Mouse (Mus musculus): Measurements from ENCODE around the gene Gm17657.

Gm17657 gene

DNA sequence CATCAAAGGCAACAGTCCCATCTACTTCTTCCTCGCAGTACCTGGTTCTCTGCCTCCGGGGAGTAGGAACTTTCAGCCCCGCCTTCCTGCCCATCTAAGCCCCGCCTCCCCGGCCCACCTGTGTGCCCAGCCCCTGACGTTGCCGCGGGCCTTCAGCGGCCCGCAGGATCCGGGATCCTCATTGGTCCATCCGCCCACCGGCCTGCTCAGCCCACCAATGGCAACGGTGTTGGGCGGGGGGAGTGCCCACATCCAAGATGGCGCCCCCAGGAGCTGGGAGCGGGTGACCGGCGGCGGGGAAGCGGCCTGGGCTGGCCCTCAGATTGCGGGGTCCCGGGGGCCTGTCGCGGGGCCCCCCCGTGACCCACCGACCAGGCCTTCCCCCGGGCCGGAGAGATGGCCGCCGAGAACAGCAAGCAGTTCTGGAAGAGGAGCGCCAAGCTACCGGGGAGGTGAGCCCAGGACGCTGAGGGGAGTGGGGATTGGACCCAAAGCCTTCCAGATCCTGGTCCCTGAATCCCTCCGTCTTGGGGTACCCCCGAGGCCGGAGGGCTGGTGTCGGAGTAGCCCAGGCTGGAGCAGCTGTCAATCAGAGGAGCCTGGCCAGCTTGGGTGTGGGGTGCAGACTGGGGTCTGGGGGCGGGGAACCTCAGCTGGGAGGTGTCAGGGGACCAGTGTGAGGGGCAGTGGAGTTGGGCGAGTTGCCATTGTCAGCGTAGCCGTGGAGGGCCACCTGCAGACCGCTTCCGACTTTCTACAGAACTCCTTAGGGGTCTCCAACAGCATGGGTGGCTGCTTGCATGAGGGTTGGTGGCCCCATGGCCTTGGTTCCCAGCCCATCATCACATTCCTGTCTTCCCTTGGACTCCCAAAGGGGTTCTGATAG lies at the start of gene Gm17657, which contains the start of gene Tbc1d22b:
Gene Gm17657 (minus strand): TSS at position 96 of the 886 bp plus-strand sequence.
Gene Tbc1d22b (plus strand): TSS at position 243 of the 886 bp plus-strand sequence.
- peak; percentile 82 for DNase-seq (ENCODE audit: low read depth, low spot score)

GRCm38 (mm10) chr17:29599051-29599450 lies 49.6 kb upstream of the Gm17657 start:
- DNase-seq (ENCODE audit: low read depth, low spot score), result no peak

DNA sequence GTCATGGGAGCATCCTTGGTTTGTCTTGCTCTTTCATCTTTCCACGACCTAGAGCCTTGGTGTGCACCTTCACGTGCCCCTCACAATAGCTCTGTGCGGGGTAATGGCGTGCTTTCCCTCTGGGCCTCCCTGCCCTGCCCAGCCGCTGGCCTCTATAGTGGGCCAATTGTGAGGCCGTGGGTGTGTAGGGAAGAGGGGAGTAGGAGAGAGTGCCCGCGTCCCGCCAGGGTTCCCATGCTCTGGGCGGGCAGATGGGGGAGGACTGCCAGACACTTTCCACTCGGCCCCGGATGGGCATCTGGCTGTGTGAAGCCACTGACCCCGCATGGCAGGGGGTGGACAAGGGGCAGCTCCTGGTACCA lies 47.3 kb upstream of the Gm17657 start:
- no peak for DNase-seq (ENCODE audit: low read depth, low spot score)

- DNase-seq (ENCODE audit: low read depth, low spot score), result no peak
These were observed 46.7 kb upstream of the Gm17657 start for GRCm38 (mm10) chr17:29595891-29596770.

DNA sequence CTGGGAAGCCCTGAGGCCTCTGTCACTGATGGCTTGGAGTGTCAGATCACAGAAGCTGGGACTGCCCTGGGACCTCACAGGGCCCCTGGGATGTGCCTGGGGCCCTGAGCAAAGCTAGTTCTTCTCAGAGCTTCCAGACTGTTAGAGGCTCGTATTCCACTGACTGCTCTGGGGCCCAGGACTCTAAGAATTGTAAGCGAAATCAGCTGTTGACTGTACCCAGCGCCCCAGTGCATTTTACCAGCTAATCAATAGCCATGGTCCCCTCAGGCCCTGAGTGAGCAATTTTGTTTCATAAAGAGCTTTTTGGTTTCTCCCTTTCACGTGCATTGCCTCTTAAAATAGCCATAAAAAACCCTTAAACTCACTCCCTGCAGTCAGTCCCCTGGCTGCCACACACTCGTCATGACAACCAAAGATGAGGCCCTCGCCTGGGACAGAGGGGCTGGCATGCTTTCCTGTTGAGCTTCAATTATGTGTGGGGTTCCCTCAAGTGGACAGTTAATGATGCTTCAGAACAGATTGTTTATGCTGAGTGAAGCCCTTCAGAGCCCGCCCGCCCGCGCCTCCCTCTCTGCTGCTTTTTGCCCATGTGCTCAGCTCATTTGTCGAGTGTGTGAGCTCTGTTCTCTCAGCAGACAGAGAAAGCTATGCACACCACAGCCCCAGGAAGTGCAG lies 39.9 kb upstream of the Gm17657 start:
- DNase-seq (ENCODE audit: low read depth, low spot score), result no peak

DNA sequence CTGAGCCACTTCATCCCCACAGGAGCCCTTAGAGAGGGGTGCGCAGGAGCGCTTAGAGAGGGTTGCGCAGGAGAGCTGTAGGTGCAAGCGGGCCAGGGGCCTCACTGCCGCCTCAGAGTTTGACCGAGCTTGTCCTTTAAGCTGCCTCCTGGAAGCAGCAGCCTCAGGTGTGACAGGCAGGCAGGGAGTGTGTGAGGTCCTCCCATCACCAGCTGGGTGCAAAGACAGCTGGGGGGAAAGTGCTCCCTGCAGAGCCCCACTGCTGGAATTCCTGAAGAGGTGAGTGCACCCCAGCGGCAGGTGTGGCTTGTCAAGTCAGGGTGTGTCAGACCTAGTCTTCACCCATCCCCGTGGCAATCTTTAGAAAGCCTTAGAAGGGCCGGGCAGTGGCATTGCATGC lies 37.5 kb upstream of the Gm17657 start:
- DNase-seq (ENCODE audit: low read depth, low spot score), result no peak

DNA sequence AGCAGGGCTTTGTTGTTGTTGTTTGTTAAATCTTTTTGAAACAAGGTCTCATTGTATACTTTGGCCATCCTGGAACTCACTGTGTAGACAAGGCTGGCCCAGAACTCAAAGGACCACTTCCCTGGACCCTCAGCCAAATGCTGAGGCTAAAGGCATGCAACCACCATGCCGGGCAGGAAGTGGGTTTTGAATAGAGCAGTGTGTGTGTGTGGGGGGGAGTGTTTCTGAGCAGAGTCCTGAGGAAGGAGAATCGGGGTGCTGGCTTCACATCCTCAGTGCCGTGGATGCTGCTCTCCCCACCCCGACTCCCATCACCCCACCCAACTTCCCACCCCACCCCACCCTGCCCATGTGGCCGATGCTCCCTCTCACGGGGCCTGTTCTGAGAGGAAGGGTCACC lies 36.0 kb upstream of the Gm17657 start:
- DNase-seq (ENCODE audit: low read depth, low spot score), result no peak

GRCm38 (mm10) chr17:29584737-29585136 lies 35.3 kb upstream of the Gm17657 start:
- no peak for DNase-seq (ENCODE audit: low read depth, low spot score)

GRCm38 (mm10) chr17:29584306-29584705 lies 34.9 kb upstream of the Gm17657 start:
- no peak for DNase-seq (ENCODE audit: low read depth, low spot score)

DNA sequence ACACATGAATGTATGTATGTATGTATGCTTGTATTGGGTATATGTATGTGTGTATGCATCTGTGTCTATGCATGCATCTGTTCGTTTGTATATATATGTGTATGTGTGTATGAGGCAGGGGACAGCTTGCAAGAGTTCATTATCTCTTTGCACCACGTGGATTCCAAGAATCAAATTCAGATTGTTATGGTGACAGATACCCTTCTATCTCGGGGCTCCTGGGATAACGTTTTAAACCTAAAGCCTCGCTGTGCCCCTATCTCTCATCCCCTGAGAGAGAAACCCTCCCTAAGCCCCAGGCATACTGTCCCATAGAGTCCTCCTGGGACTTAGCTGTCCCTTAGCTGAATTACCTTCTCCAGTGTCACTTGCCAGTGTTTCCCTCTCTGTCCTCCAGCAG lies 34.1 kb upstream of the Gm17657 start:
- no peak for DNase-seq (ENCODE audit: low read depth, low spot score)

DNA sequence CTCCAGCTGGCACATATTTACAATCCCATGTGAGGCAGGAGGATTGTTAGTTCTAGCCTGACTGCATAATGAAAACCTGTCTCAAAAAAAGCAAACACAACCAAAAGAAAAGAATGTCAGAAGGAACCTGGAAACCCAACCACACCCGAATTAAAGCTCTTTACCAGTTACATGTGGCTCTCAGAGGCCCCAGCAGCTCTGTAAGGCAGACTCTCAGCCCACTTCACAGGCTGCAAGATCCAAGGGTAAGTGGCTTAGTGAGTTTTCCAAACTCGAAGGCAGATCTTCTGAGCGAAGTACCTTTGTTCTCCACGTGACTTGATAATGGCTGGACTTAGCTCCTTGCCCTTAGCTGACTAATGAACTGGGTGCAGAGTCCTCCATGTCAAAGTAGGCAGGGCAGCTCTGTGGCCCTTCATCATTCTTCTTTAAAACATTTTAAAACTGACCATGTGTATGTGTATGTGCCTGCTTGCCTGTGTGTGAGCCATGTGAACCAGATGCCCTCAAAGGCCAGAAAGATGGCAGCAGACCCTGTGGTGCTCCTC lies 30.2 kb upstream of the Gm17657 start:
- DNase-seq (ENCODE audit: low read depth, low spot score), result no peak

DNA sequence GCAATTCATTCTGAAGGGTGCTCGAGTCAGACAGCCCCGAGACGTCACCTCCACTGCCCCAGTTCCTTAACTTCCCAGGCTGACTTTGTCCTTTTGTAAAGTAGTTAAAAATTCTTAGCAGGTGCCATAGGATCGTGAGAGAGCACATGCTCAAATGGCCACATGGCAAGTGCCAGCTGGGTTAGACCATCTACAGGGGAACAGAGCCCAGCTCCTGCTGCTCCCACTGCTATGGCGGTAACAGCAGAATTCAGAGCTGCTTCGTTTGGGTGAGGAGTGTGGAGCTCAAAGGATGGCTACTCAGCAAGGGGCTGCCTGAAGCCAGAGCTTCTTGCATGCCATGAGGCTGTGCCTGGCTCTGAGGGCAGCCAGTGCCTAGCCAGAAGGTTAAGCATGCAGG lies 20.4 kb upstream of the Gm17657 start:
- no peak for DNase-seq (ENCODE audit: low read depth, low spot score)

DNA sequence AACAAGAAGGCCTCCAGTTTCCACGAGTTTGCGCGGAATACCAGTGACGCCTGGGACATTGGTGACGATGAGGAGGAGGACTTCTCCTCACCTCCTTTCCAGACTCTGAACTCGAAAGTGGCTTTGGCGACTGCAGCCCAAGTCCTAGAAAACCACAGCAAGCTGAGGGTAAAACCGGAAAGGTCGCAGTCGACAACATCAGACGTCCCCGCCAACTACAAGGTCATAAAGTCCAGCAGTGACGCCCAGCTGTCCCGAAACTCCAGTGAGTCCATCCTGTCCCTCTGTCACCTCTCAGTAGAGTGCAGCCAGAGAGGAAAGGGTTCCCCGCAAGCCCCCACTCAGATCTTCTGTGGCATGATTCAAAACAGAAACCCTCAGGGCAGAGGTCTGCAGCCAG lies 19.0 kb upstream of the Gm17657 start:
- DNase-seq (ENCODE audit: low read depth, low spot score), result no peak

DNA sequence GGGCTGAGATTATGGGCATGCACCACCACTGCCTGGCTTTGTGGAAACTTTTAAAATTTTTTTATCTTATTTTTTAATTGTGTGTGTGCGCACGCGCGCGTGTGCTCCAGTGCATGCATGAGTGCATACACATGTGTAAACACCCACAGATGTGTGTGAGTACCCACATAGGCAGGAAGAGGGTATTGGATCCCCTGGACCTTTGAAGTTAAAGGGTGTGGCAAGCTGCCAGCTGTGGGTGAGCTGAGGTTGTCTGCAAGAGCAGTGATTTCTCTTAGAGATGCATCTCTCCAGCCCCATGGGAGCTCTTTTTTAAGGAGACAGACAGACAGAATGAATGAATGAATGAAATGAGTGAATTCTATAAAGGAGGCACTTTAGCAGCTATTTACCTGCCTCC lies 16.1 kb upstream of the Gm17657 start:
- DNase-seq (ENCODE audit: low read depth, low spot score), result no peak

DNA sequence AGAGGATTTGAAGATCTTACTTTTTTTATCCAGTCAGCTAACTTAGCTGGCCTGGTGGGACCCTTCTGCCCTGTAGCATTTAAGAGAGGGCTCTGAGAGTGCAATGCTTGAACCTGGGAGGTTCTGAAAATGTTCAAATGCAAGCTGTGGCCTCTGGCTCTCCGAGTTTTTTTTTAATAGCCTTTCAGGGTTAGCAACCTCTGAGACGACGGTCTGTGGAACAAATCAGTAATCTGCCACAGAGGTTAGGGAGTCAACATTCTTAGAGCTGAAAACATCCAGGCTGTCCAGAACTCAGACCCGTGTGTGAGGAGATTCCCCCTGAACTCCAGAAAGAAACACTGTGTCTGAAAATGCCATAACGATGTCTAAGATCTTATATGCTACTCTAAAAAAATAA lies 9.0 kb upstream of the Gm17657 start:
- no peak for DNase-seq (ENCODE audit: low read depth, low spot score)

DNA sequence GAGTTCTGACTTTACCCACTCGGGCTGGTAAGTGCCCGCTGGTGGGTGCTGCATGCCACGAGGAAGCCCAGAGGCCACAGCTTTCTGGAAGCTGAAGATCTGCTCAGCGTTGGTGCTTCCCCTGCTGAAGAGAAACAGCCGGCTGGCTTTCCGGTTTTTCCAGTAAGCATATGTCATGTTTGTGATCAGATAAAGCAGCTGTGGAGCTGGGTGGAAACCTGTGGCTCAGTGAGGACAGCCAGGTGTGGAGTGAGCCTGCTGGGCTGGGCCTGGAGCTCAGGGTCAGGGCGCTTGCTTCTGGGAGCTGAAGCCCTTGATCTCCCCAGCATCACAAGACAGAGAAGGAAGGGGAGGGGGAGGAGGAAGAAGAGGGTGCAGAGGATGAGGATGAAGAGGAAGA lies 7.5 kb upstream of the Gm17657 start:
- no peak for DNase-seq (ENCODE audit: low read depth, low spot score)

GRCm38 (mm10) chr17:29556456-29556855 lies 7.0 kb upstream of the Gm17657 start:
- DNase-seq (ENCODE audit: low read depth, low spot score), result no peak

DNA sequence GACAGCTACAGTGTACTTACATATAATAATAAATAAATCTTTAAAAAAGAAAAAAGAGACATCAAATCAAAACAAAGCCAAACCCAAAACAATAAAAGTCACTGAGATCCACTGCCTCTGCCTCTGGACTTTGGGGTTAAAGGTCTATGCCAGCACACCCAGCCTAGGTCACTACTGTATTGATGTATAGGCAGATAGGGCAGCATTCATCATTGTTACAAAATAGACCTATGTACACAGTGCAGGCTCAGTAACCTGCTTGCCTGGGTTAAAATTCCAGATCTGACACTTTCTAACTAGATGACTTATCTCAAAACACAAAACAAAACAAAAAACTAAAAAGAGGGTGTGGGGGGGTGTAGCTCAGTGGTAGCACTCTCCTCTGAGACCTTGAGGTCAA lies 4.7 kb upstream of the Gm17657 start:
- DNase-seq (ENCODE audit: low read depth, low spot score), result no peak

DNA sequence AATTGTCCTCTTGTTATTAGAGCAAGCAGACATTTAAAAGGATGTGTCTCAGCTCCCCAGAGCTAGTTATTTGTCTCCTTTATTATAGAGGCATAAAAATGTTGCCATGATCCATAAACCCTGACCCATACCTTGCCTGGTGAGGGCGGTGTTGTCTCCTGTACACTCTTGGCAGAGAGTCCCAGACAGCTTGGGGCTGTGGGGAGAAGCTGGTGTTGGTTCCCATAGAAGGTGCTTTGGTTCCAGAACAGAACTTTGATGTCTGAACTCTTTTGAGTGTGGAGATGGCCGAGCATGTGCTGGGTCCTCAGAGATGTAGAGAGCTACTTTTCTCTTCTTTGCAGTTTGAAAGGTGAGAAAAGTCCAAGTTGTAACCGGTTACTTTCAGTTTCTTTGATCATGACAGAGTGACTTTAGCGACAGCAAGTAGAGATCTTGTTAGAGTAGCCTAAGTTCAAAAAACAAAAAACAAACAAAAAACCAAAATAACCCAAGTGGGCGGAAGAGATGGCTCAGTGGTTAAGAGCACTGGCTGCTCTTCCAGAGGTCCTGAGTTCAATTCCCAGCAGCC lies 2.8 kb upstream of the Gm17657 start, which contains the start of gene Tmem217:
Gene Tmem217 (minus strand): TSS at position 224 of the 571 bp plus-strand sequence.
- DNase-seq (ENCODE audit: low read depth, low spot score), result no peak

- no peak for DNase-seq (ENCODE audit: low read depth, low spot score)
These were observed 1.6 kb upstream of the Gm17657 start for GRCm38 (mm10) chr17:29551019-29551418.

GRCm38 (mm10) chr17:29548994-29549393 lies 444 bp downstream of the Gm17657 start:
- no peak for DNase-seq (ENCODE audit: low read depth, low spot score)

Data from retina, adult 2 months (tissue).